Mouse (Mus musculus): ENCODE results near the gene Rcc2. TPM values are rescaled to one million over a fixed set of nuclear protein-coding genes. Genes with fewer than 3 reads are reported as not detected.

The Rcc2 gene
- polyA plus RNA-seq, 1 experiment from 2014 or later: 13.8 TPM

Small RNA genes lying within 50 kb of the gene (microRNA-seq; reads per million reads assigned to microRNA genes)
- gene Gm23045: not detected
- gene Gm25951: not detected

Other genes starting within 250 kb of the Rcc2 start
- 23.2 and 23.8 TPM in 2 replicates for gene Arhgef10l, start 34.5 kb upstream of the Rcc2 start, polyA plus RNA-seq (2015; fragmentation: Nextera tagmentation; extraction: Ambion mirVana)
- gene Padi6, start 42.1 kb downstream of the Rcc2 start, polyA plus RNA-seq (2015; fragmentation: Nextera tagmentation; extraction: Ambion mirVana): not detected in 2 replicates
- 0.09 and 0.13 TPM in 2 replicates for gene Padi4, start 73.7 kb downstream of the Rcc2 start, polyA plus RNA-seq (2015; fragmentation: Nextera tagmentation; extraction: Ambion mirVana)
- not detected in 2 replicates for gene Padi3, start 110.1 kb downstream of the Rcc2 start, polyA plus RNA-seq (2015; fragmentation: Nextera tagmentation; extraction: Ambion mirVana)
- not detected in 2 replicates for gene Padi1, start 145.2 kb downstream of the Rcc2 start, polyA plus RNA-seq (2015; fragmentation: Nextera tagmentation; extraction: Ambion mirVana)
- gene Padi2, start 205.8 kb downstream of the Rcc2 start, polyA plus RNA-seq (2015; fragmentation: Nextera tagmentation; extraction: Ambion mirVana): 0.89 and 1.1 TPM in 2 replicates